Comparison of ENCODE assay signal across 23 mouse cellular contexts in the genomic region with DNA sequence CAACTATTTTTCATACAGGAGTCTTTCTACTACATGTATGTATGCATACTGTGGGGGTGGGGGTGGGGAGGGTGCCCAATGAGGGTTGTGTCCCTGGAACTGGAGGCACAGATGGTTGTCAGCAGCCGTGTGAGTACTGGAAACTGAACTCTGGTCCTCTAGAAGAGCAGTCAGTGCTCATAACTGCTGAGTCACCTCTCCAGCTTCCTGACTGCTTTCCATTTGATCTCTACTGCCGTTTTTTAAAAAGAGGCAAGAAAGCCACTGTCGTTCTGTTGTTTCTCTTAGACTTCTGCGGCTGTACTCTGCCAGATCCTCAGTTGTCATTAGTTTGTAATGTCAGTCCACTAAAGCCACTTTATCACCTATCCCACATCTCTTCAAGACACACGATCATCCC. TPM values are rescaled to one million over a fixed set of nuclear protein-coding genes. Genes with fewer than 3 reads are reported as not detected.
A peak's percentile ranks its signal among the peaks of the same experiment; 100 is the strongest.
DNase-seq lines count a peak whose midpoint lies in the region; ATAC-seq and TF ChIP-seq lines count a peak whose summit lies in the region.
"Had no signal": no experiment of that assay in that cellular context is flagged by ENCODE, and none has a peak within 500 bp of the region (broad histone marks: within the 10 kb centered on the region; RNA-seq: fewer than 3 reads in every experiment).

No protein-coding gene starts in this region.

- in situ Hi-C loops in CH12.LX (cut with MboI; ENCODE audit: low pct_ligation_motif_present, low pct_unique_long_range_greater_than_20kb, low sequenced_read_pairs), result no loop called here

- 0 out of 2 replicates have a peak overlapping the region, but pooled peaks have one; percentile 4 for H3K27ac ChIP-seq in liver, postnatal 0 days (ENCODE audit: low read depth)
- H3K27ac ChIP-seq in liver, embryonic 12.5 days, result no peak overlapping the region
- H3K27ac ChIP-seq in CH12.LX (ENCODE audit: insufficient read depth, low read depth), result no peak overlapping the region
- H3K27ac ChIP-seq: embryonic facial prominence, embryonic 15.5 days; forebrain, embryonic 10.5 days; gastrocnemius, adult 2 months; heart, adult 2 months; hindbrain, embryonic 15.5 days had no signal

- no peak for TF ChIP-seq POLR2A in CH12.LX (IDR thresholded peaks at IDR 0.05; ENCODE audit: low read depth, low read length)

- H3K27me3 ChIP-seq in liver, postnatal 0 days (ENCODE audit: insufficient read depth, low read length), result no peaks in the 10 kb centered on the region
- H3K27me3 ChIP-seq in liver, embryonic 12.5 days (replicated peaks), result peaks cover 11% of the 10 kb centered on the region; the same call in 1 of the 2 replicates
- peaks cover 3% of the 10 kb centered on the region for H3K27me3 ChIP-seq in CH12.LX (replicated peaks)
- H3K27me3 ChIP-seq: embryonic facial prominence, embryonic 15.5 days; heart, embryonic 12.5 days; hindbrain, embryonic 15.5 days had no signal

- no peak for TF ChIP-seq RAD21 in CH12.LX (IDR thresholded peaks at IDR 0.05; ENCODE audit: low read depth, low read length)

- no peaks in the 10 kb centered on the region for H3K36me3 ChIP-seq in liver, postnatal 0 days (replicated peaks; ENCODE audit: insufficient read depth, low read length)
- no peaks in the 10 kb centered on the region for H3K36me3 ChIP-seq in liver, embryonic 12.5 days
- H3K36me3 ChIP-seq in CH12.LX (replicated peaks in 1 of 2; ENCODE audit: control insufficient read depth in 1 of 2, insufficient read depth in 1 of 2, low read length in 1 of 2), result no peaks in the 10 kb centered on the region
- H3K36me3 ChIP-seq: embryonic facial prominence, embryonic 15.5 days; forebrain, embryonic 10.5 days; heart, embryonic 12.5 days; hindbrain, embryonic 15.5 days had no signal

- dilution Hi-C loops in CH12.LX (cut with MboI; ENCODE audit: extremely low pct_ligation_motif_present, extremely low pct_unique_long_range_greater_than_20kb, low sequenced_read_pairs), result no loop called here

- no peak overlapping the region for H3K4me2 ChIP-seq in liver, postnatal 0 days (ENCODE audit: low read depth, low read length)
- no peak overlapping the region for H3K4me2 ChIP-seq in liver, embryonic 12.5 days
- H3K4me2 ChIP-seq in CH12.LX (ENCODE audit: insufficient read depth, low read depth, poor library complexity, severe bottlenecking), result peak overlapping the region; percentile 78; the same call in 1 of the 2 replicates
- H3K4me2 ChIP-seq: embryonic facial prominence, embryonic 15.5 days; heart, embryonic 12.5 days; hindbrain, embryonic 15.5 days had no signal

- TF ChIP-seq EP300 in liver, postnatal 0 days (IDR thresholded peaks at IDR 0.05; ENCODE audit: low read depth), result no peak
- no peak for TF ChIP-seq EP300 in CH12.LX (IDR thresholded peaks at IDR 0.05; ENCODE audit: low read length)

- no peak overlapping the region for H3K4me3 ChIP-seq in liver, postnatal 0 days (ENCODE audit: low read depth, low read length)
- H3K4me3 ChIP-seq in liver, embryonic 12.5 days, result no peak overlapping the region
- H3K4me3 ChIP-seq in CH12.LX (replicated peaks in 1 of 3; ENCODE audit: low read depth in 2 of 3, low read length in 2 of 3, poor library complexity in 1 of 3), result no peak overlapping the region
- H3K4me3 ChIP-seq: embryonic facial prominence, embryonic 15.5 days; erythroblast, embryonic 14.5 days; forebrain, embryonic 10.5 days; gastrocnemius, adult 2 months; heart, adult 2 months; heart, embryonic 12.5 days; hindbrain, embryonic 15.5 days had no signal

- no peak for DNase-seq in liver, postnatal 0 days
- DNase-seq in CH12.LX (ENCODE audit: extremely low read depth) (no peak), MEL-GATA-1-ER (ENCODE audit: extremely low read depth, low read depth) (peak; percentile 49)
- DNase-seq in layer of hippocampus, adult 8-10 months (ENCODE audit: low spot score in 2 of 2), result no peak
- no peak for DNase-seq in cerebellum, postnatal 25 days
- no peak for DNase-seq in gastrocnemius, postnatal 25 days
- DNase-seq: adrenal gland, adult 8-10 months; adrenal gland, postnatal 36 days; cerebellum, adult 11-12 months; cerebellum, adult 9-11 months; embryo, embryonic 11 days; gastrocnemius, adult 2 months; gastrocnemius, postnatal 36 days; heart, adult 2 months had no signal

- no peak for TF ChIP-seq CTCF in liver, postnatal 0 days (IDR thresholded peaks at IDR 0.05; ENCODE audit: low read depth)
- TF ChIP-seq CTCF in CH12.LX (conservative IDR thresholded peaks at IDR 0.05 in 1 of 2, IDR thresholded peaks at IDR 0.05 in 1 of 2; ENCODE audit: low read depth in 2 of 2, low read length in 2 of 2), result no peak

- H3K4me1 ChIP-seq in liver, postnatal 0 days (ENCODE audit: insufficient read depth), result peaks cover 12% of the 10 kb centered on the region
- H3K4me1 ChIP-seq in liver, embryonic 12.5 days, result no peaks in the 10 kb centered on the region
- H3K4me1 ChIP-seq in CH12.LX (ENCODE audit: control insufficient read depth in 1 of 2, insufficient read depth in 2 of 2), result peaks cover 0 to 18% of the 10 kb centered on the region in 2 experiments; a peak in 2 of 4 replicates
- H3K4me1 ChIP-seq: embryonic facial prominence, embryonic 15.5 days; forebrain, embryonic 10.5 days; heart, embryonic 12.5 days; hindbrain, embryonic 15.5 days had no signal

- 31% methylated on average over 5 of the region's 5 CpGs for WGBS in liver, postnatal 0 days (ENCODE audit: insufficient replicate concordance)
- WGBS in liver, embryonic 12.5 days (ENCODE audit: insufficient replicate concordance), result 24% methylated on average over 5 of the region's 5 CpGs

- no peaks in the 10 kb centered on the region for H3K79me2 ChIP-seq in CH12.LX (replicated peaks; ENCODE audit: control insufficient read depth, extremely low read depth, insufficient read depth, poor library complexity, severe bottlenecking)

- no peak for ATAC-seq in liver, postnatal 0 days
- no peak for ATAC-seq in liver, embryonic 12.5 days
- ATAC-seq in granulocyte monocyte progenitor cell, adult 5-6 weeks (replicated peaks; ENCODE audit: poor library complexity, severe bottlenecking), result 0 out of 2 replicates have a peak, but pooled peaks have one; percentile 15
- ATAC-seq: forebrain, embryonic 14.5 days; intestine, embryonic 16.5 days had no signal

- H3K9me3 ChIP-seq in liver, postnatal 0 days (ENCODE audit: low read length), result no peaks in the 10 kb centered on the region
- no peaks in the 10 kb centered on the region for H3K9me3 ChIP-seq in liver, embryonic 12.5 days (replicated peaks)
- no peaks in the 10 kb centered on the region for H3K9me3 ChIP-seq in CH12.LX (replicated peaks; ENCODE audit: low read length)
- H3K9me3 ChIP-seq: embryonic facial prominence, embryonic 15.5 days; forebrain, embryonic 10.5 days; heart, embryonic 12.5 days; hindbrain, embryonic 15.5 days had no signal

- no peak overlapping the region for H3K9ac ChIP-seq in liver, postnatal 0 days (replicated peaks)
- no peak overlapping the region for H3K9ac ChIP-seq in liver, embryonic 12.5 days
- H3K9ac ChIP-seq in CH12.LX (ENCODE audit: insufficient read depth, low read depth), result no peak overlapping the region
- H3K9ac ChIP-seq: embryonic facial prominence, embryonic 15.5 days; heart, embryonic 12.5 days; hindbrain, embryonic 15.5 days had no signal

TF ChIP-seq in CH12.LX, 34 proteins besides CTCF, POLR2A, EP300 and RAD21:
- peak; percentile 64; the same call in 1 of the 2 replicates for TF ChIP-seq MAFK (IDR thresholded peaks at IDR 0.05; ENCODE audit: insufficient replicate concordance, low read length)
- TF ChIP-seq MYC (IDR thresholded peaks at IDR 0.05; ENCODE audit: low read depth, low read length), result no peak

RNA-seq across cellular contexts. Expression of a gene that starts 19.1 kb away (rescaled TPM):
- 4.8 and 6.6 TPM in 2 replicates for polyA plus RNA-seq in liver, postnatal 0 days (2015; fragmentation: Nextera tagmentation; extraction: Ambion mirVana)
- 0.56 and 0.99 TPM in 2 replicates for polyA plus RNA-seq in liver, embryonic 12.5 days (2016; fragmentation: Nextera tagmentation; extraction: Ambion mirVana)
- total RNA-seq in CH12.LX (2012; rRNA removed) (0.81 and 1.5 TPM in 2 replicates), CH12.LX (2014; rRNA removed) (1.2 and 1.6 TPM in 2 replicates)
- 1.7 and 1.8 TPM in 2 replicates for polyA plus RNA-seq in CH12.LX (2012; ENCODE audit: insufficient read length, low read depth)
- 6.2 and 9.2 TPM in 2 replicates for total RNA-seq in granulocyte monocyte progenitor cell, adult 5-6 weeks (2014; fragmentation: Nextera tagmentation)
- total RNA-seq in granulocyte monocyte progenitor cell, adult 5-6 weeks (2017), result 6.2 TPM in 2 replicates
- under 1 TPM in 3 of 4 experiments, not detected in 1; 0.33 to 0.93 (median 0.65) TPM for total RNA-seq in layer of hippocampus, adult 8-10 months (2022)
- 1 to 10 TPM in 1 of 2 experiments, not detected in 1; 1.3 TPM for total RNA-seq in gastrocnemius, postnatal 25 days (2021)

RNA-seq across cellular contexts. Expression of a gene that starts 19.2 kb away (rescaled TPM):
- polyA plus RNA-seq in liver, postnatal 0 days (2015; fragmentation: Nextera tagmentation; extraction: Ambion mirVana), result not detected in 2 replicates
- polyA plus RNA-seq in liver, embryonic 12.5 days (2016; fragmentation: Nextera tagmentation; extraction: Ambion mirVana), result not detected in 2 replicates
- total RNA-seq in CH12.LX (2012; rRNA removed), result not detected in 2 replicates
- not detected in 2 replicates for total RNA-seq in CH12.LX (2014; rRNA removed)
- not detected in 2 replicates for polyA plus RNA-seq in CH12.LX (2012; ENCODE audit: insufficient read length, low read depth)
- total RNA-seq in granulocyte monocyte progenitor cell, adult 5-6 weeks (2014; fragmentation: Nextera tagmentation), result not detected in 2 replicates
- not detected in 2 replicates for total RNA-seq in granulocyte monocyte progenitor cell, adult 5-6 weeks (2017)
- 1 to 10 TPM; 5.8 to 7.7 (median 6.0) TPM for total RNA-seq in layer of hippocampus, adult 8-10 months (2022)
- total RNA-seq in gastrocnemius, postnatal 25 days (2021), result under 1 TPM; 0.59 to 0.70 TPM
- polyA plus RNA-seq: erythroblast, embryonic 14.5 days had no signal
